Mouse (Mus musculus) heart, adult 18-20 months (tissue): ENCODE data around the gene Atoh7. TPM values are rescaled to one million over a fixed set of nuclear protein-coding genes. Genes with fewer than 3 reads are reported as not detected.

Source experiments
- DNase-seq, 2 experiments: peaks; one replicate each; pipeline ENCODE4 v3.0.0; 2021 to 2022; ENCODE audit warnings: mixed read lengths in 1 of 2
- total RNA-seq, 2 experiments: library from RNA; stranded (reverse); gene quantifications; 2 replicates each; pipeline ENCODE4 v1.2.3; 2021

The Atoh7 gene
- total RNA-seq, 2 experiments from 2014 or later: not detected

GRCm38 (mm10) chr10:63099941-63100562, 601 bp downstream of the Atoh7 start:
- peak; percentile 23 to 26 for DNase-seq

GRCm38 (mm10) chr10:63100657-63101056, 1.2 kb downstream of the Atoh7 start:
- DNase-seq: no peak

GRCm38 (mm10) chr10:63113027-63113604, 13.7 kb downstream of the Atoh7 start:
- peak in 1 of 2 experiments; percentile 43 for DNase-seq

GRCm38 (mm10) chr10:63113716-63114360, 14.4 kb downstream of the Atoh7 start:
- DNase-seq: no peak

GRCm38 (mm10) chr10:63115881-63116280, 16.4 kb downstream of the Atoh7 start:
- no peak for DNase-seq

GRCm38 (mm10) chr10:63116376-63116775, 16.9 kb downstream of the Atoh7 start:
- no peak for DNase-seq

GRCm38 (mm10) chr10:63117583-63117982, 18.1 kb downstream of the Atoh7 start:
- DNase-seq: no peak

GRCm38 (mm10) chr10:63119916-63120315, 20.5 kb downstream of the Atoh7 start:
- no peak for DNase-seq

GRCm38 (mm10) chr10:63121961-63122360, 22.5 kb downstream of the Atoh7 start:
- DNase-seq: no peak

- DNase-seq: peak in 1 of 2 experiments; percentile 10
Measured at GRCm38 (mm10) chr10:63122516-63122915, 23.1 kb downstream of the Atoh7 start.

GRCm38 (mm10) chr10:63123141-63123540, 23.7 kb downstream of the Atoh7 start:
- DNase-seq: no peak

- DNase-seq: no peak
Measured at GRCm38 (mm10) chr10:63124016-63124415, 24.6 kb downstream of the Atoh7 start.

- no peak for DNase-seq
Measured at GRCm38 (mm10) chr10:63125343-63125742, 25.9 kb downstream of the Atoh7 start.

GRCm38 (mm10) chr10:63126116-63126515, 26.7 kb downstream of the Atoh7 start:
- DNase-seq: no peak

- no peak for DNase-seq
Measured at GRCm38 (mm10) chr10:63127156-63127555, 27.7 kb downstream of the Atoh7 start.

GRCm38 (mm10) chr10:63128256-63128655, 28.8 kb downstream of the Atoh7 start:
- DNase-seq: peak; percentile 69 to 80

- no peak for DNase-seq
Measured at GRCm38 (mm10) chr10:63130500-63130899, 31.0 kb downstream of the Atoh7 start.

GRCm38 (mm10) chr10:63132356-63132755, 32.9 kb downstream of the Atoh7 start:
- no peak for DNase-seq

- DNase-seq: no peak
Measured at GRCm38 (mm10) chr10:63133326-63133725, 33.9 kb downstream of the Atoh7 start.

GRCm38 (mm10) chr10:63135680-63136079, 36.2 kb downstream of the Atoh7 start:
- DNase-seq: no peak

- no peak for DNase-seq
Measured at GRCm38 (mm10) chr10:63136436-63136835, 37.0 kb downstream of the Atoh7 start.

GRCm38 (mm10) chr10:63142660-63143059, 43.2 kb downstream of the Atoh7 start:
- no peak for DNase-seq
